Mouse (Mus musculus) mesoderm, embryonic 11.5 days (tissue): ENCODE measurements around the gene Armh1.

Source experiments
- DNase-seq: peaks from one replicate; pipeline ENCODE4 v3.0.0-alpha.2; 2012; ENCODE audit warnings: low read depth, low spot score

Armh1 gene

GRCm38 (mm10) chr4:117251801-117252316, at the start of gene Armh1, which contains the start of gene Tmem53:
Gene Armh1, minus strand, starts transcription at chr4:117252125.
Gene Tmem53, plus strand, starts transcription at chr4:117251951.
- DNase-seq: peak; percentile 96

GRCm38 (mm10) chr4:117299921-117300320, 48.0 kb upstream of the Armh1 start:
- no peak for DNase-seq

DNA sequence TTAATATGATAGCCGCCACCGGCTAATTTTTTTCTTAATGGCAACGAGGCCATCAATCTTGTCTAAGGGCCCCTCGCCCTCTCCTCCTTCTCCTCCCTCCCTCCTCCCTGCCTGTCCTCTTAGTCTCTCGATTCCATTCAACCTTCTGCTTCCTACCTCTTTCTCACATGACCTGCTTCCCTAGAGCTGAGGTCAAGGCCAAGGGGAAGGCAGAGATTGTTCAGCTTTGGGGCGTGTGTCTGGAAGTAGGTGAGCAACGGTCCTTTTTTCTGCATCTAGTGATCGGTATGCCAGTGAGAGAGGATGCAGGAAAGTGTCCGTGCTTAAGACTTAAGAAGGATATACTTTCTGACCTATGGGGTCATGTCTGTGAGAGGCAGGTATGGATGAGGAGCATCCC, 45.9 kb upstream of the Armh1 start:
- no peak for DNase-seq

DNA sequence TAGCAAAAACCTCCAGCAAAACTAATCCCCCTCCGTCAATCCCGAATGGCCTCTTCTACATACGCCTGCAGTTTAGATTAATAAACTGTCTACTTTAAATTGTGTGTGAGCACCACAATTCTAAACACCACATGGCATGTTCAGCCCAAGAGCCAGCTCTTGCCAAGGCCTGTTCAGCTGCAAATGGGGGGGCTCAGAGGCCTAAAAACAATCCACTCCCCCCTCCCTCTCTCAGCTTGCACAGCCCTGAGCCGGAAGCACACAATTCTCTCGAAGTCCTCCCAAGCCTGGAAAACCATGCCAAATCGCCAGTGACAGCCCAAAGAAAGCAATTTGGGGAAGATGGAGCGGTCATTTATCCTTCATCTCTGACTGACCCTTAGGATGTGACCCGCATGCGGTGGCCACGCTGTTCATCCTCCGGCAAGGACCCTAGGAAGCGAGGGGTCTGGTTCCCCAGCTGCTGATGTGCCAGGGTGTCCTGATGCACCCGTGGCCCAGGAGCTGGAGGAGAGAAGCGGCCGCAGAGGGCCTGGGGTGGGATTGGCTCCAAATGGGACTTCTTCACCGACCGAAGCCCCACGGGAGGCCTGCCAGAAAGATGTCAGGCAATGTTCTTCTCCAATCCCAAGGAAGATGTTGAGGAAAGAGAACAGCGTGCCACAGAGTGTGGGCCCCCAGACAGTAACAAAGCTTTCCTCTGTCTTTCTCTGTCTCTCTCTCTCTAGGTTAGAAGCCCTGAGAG, 45.1 kb upstream of the Armh1 start:
- DNase-seq: no peak

GRCm38 (mm10) chr4:117291696-117292095, 39.8 kb upstream of the Armh1 start:
- no peak for DNase-seq

DNA sequence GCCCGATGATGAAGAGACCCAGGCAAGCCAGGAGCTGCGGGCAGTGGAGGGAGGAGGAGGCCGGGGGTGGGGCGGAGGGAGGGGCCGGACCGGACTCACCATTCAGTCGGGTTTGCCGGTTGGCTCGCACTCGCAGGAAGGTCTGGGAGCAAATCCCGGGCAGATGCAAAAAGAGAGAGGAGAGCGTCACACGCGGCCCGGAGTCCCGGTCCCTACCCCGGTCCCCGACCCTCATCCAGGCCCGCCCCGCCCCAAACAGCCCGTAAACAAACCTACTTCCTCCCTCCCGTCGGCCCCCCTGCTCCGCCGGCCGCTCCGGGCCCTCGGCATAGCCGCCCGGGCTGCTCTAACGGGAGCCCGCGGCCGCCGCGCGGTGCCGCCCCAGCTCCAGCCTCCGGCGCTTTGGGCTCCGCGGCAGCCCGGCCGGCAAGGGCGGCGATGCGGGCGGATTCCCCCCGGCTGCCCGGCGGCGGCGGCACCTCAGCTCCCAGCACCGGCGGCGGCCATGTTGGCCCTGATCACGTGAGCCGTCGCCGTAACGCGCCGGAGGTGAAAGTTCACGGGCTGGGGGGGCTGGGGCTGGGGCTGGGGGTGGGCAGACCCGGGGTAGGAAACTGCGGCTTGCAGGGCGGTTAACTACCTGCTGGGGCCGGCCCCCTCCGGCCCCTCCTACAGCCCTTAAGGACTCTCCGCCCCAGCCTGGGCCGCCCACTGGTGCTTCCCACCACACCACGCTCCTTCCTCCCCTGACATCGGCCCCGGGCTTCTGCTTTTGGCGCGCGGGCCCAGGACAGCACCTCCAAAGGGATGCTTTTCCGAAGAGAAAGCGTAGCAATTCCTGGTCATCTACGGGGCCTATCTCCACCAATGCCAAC, 37.2 kb upstream of the Armh1 start:
- peak; percentile 85 for DNase-seq

DNA sequence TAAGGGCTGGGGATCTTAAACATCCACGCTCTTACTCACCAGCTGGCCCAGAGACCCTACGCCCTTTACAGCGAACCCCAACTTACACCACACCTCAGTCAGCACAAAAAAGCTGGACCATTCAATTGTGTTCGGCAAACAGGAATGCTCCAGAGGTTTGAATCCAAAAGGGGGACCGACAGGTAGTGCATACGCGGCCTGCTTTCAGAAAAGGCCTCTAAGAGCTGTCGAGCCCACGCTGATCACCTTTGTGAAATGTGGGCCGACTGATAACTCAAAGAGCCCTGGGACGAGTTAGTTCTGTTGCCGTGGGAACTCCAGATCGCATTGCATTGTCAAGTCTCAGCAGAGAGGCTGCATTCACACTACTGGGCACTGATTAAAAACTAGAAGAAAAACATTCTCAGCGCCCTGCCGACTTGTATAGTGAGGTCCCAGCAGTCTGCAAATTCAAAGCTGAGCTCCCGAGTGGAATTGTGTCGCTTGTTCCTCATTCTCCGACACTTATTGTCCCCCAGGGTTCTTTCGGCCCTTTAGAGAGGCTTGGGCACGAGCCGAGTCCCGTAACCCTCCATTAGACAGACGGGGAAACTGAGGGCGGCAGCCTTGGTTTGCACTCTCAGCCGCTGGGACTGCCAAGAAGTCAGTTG, 36.5 kb upstream of the Armh1 start:
- DNase-seq: no peak

DNA sequence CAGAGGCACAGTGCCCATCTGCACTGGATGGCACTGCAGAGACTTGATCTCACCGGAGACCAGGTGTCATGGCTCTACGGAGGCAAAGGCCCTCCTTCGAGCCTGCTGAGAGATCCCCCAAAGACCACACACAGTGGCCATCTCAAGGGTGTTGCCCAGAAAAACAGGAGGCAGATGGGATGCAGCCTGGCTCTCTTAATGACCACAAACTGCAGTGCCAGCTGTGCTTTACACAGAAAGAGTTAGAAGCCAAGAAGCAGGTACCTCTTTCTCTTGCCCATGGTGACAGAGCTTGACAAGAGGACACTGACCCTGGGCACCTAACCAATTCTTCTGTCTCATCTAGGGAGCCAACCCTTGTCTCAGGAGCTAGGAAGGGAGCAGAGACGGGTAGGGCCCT, 32.4 kb upstream of the Armh1 start:
- no peak for DNase-seq

DNA sequence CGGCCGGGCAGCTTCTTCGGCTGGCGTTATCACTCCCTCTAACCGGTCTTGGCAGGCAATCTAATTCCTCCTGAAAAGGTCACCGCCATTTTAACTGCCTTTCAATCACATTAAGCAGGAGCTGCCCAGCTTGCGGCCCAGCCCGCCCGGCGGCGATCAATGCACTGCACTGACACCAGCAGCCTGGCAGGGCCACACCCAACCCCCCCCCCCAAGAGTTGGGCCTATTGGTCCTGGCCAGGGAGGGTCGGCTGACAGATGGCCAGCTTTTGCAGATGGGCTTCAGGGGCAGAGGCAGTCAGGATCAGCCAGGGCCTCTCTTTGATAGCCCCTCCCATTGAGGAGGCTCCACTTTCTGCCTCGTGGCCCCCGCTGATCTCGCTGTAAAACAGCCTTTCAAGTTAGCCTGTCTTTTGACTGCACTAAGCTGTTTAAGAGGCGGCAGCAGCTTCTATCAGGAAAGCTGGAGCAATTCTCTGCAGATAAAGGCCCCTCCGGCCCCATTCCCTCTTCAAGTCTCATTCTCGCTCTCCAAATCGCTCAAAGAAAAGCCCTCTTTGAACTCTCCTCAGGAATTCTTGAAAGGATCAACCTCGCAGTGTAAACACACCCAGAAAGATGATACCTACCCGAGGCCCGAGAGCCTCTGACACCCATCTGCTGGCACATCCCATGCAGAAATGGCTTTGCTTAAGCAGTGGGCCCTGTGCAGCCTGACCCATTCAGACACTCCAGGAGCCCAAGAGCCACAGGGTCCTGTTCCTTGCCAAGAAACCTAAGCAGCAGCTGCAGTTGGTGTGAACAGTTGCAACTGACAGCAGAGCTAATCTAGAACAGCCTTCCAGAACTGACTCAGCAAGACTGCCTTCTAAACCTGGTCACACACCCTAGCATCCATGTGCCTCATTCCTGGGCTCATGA, 31.6 kb upstream of the Armh1 start:
- DNase-seq: peak; percentile 76

GRCm38 (mm10) chr4:117281090-117281845, 29.3 kb upstream of the Armh1 start:
- DNase-seq: no peak

DNA sequence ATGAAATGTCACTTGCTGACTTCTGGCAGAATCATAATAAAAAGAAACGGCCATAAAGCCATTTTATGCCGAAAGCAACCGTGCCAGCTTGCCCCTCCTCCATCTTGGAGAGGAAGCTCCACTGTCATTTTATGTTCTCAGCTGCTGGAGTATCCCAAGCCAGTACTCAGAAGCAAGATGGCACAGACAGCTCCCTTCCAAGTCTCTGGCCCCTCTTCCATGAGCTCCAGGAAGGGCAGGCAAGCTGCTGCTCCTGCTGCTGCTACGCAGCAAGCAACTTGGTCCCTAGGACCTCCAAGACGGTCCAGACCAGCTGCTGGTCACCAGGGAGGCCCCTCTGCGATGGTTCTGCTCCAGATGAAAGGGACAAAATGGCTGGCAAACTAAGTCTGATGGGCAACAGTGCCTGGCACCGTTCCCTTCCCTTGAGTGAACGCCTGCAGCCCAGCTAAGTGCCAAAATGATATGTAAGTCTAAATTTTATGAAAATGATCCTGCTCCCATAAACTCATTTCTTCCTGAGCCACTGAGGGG, 28.5 kb upstream of the Armh1 start:
- DNase-seq: no peak

- DNase-seq: no peak
Measured at GRCm38 (mm10) chr4:117279253-117279642, 27.3 kb upstream of the Armh1 start.

DNA sequence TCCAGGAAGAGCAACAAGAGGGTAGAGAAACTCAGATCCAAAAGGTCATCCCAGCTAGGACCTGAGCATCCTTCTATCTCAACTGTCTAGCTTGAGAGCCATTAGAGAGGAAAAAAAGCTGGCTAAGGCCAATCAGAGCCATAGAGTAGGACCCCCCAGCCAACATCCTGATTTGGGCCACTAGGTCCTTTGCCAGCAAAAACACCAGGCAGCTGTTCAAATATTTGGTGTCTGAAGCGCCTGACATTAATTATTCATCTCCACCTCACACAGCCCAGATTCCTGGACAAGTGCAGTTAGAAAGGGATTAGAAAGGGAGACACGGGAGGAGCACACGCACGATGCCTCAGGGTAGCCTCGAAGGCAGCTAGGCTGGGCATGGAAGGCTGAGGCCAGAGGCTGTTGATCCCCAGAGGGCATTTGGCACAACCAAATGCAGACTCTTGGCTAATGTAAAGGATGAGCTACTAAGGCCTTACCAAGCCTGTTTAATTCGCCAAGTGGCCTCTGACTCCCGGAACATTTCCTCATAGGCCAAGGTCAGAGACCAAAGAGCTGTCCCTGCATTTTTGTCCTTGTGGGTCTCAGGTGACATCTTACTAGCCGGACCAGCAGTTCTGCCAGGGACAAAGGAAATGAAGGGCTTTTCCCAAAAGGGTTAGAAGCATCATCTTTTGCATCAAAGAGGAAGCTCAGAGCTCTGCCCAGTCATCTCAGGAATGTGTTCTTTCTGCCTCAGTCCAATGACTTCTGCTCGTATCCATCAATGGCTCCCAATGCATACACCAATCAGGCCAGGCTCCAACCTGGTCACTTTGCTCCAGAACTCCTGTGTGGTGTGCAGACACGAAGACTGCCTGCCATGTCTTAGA, 26.7 kb upstream of the Armh1 start:
- DNase-seq: no peak

GRCm38 (mm10) chr4:117277687-117278086, 25.8 kb upstream of the Armh1 start:
- DNase-seq: no peak

GRCm38 (mm10) chr4:117277021-117277420, 25.1 kb upstream of the Armh1 start:
- no peak for DNase-seq

DNA sequence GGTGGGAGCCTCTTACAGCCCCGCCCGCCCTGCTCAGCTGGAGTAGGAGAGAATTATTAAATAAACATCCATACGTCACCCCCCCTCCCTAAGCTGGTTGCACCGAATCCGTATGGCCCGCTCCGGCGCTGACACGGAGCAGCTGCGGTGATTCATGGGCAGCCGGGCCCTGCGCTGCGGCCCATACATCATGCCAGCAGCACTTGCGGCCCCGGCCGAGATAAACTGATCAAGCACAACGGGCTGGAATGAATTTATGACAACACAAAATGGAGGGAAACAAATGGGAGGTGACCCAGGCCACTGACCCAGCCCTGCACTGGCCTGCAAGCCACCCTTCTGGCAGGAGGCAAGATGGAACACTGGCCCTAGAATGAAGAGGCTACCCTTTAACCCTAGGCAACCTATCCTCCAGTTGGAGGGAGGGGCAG, 24.4 kb upstream of the Armh1 start:
- peak; percentile 65 for DNase-seq

GRCm38 (mm10) chr4:117274720-117275119, 22.8 kb upstream of the Armh1 start:
- DNase-seq: no peak

GRCm38 (mm10) chr4:117272459-117272858, 20.5 kb upstream of the Armh1 start:
- peak; percentile 64 for DNase-seq

GRCm38 (mm10) chr4:117270278-117270677, 18.4 kb upstream of the Armh1 start:
- DNase-seq: peak; percentile 85
